Mouse (Mus musculus): ENCODE data around the gene Lsm3. TPM values are rescaled to one million over a fixed set of nuclear protein-coding genes. Genes with fewer than 3 reads are reported as not detected.
A peak's percentile ranks its signal among the peaks of the same experiment; 100 is the strongest.
"Not testable (repeated sequence)": the region's sequence is repeated elsewhere in the genome, so short reads cannot be mapped to it uniquely, and the experiment has no call there.

Lsm3 gene
- polyA plus RNA-seq (2015; fragmentation: Nextera tagmentation; extraction: Ambion mirVana): 136 and 139 TPM in 2 replicates

DNA sequence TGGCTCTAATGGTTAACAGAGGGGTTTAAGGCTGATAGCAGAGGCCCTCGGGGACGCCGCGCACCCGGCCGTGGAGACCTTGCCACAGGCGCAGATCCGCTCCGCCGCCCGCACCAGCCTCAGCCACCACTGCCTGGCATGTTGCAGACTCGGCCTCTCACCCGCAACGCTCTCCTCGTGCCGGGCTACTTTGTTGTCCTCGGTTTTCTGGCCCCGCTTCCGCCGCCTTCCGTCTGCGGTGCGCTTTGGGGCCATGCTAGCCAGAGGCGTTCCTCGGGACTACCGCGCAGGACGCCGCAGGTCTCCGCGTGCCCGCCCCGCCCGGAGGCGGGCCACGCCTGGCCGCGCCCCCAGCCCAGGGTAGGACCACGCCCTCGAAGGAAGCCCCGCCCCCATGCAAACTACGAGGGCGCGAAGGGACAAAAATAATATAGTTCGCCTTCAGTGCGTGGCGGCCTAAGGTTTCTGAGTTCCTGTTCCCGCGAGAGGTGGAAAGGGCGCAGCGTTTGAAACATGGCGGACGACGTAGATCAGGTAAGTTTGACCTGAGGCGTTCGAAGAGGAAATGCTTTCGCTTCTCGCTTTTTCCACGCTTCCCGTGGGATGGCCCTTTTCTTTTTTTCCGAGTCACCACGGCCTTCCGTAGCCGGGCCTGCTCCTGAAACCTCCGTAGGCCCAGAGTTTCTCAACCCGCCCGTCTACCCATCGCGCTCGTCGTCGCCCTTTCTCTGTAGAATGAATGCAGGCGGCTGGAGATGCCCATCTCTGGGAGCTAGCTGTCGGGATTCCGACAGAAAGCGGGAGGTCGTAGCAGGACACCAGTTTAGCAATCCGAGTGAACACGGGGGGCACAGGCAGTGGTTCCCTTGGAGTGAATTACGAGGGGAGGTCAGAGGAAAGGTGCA lies at the start of gene Lsm3, which contains the start of gene Xpc:
Lsm3 (plus strand) TSS at position 384 of the 905 bp plus-strand sequence.
Xpc (minus strand) TSS at position 344 of the 905 bp plus-strand sequence.
- H3K4me2 ChIP-seq (ENCODE audit: low read length): peak within 1 kb of the TSS; percentile 89
- peaks cover 16% of the 10 kb centered on the region for H3K4me1 ChIP-seq (ENCODE audit: control insufficient read depth, insufficient read depth, low read depth, low read length)
- under 1% methylated on average over 80 of the region's 80 CpGs for WGBS
- no peaks in the 10 kb centered on the region for H3K27me3 ChIP-seq (replicated peaks; ENCODE audit: control insufficient read depth, insufficient read depth, low read length)
- peak within 1 kb of the TSS; percentile 83 for H3K9ac ChIP-seq (ENCODE audit: low read depth, low read length)
- peak within 1 kb of the TSS; percentile 76 for H3K27ac ChIP-seq (ENCODE audit: low read depth, low read length)
- peak; percentile 97 for ATAC-seq
- H3K4me3 ChIP-seq (ENCODE audit: low read length): peak within 1 kb of the TSS; percentile 80
- peaks cover 14% of the 10 kb centered on the region; the same call in 1 of the 2 replicates for H3K36me3 ChIP-seq (ENCODE audit: control insufficient read depth, insufficient read depth, low read length)
- no peaks in the 10 kb centered on the region for H3K9me3 ChIP-seq (ENCODE audit: control insufficient read depth, low read length)

DNA sequence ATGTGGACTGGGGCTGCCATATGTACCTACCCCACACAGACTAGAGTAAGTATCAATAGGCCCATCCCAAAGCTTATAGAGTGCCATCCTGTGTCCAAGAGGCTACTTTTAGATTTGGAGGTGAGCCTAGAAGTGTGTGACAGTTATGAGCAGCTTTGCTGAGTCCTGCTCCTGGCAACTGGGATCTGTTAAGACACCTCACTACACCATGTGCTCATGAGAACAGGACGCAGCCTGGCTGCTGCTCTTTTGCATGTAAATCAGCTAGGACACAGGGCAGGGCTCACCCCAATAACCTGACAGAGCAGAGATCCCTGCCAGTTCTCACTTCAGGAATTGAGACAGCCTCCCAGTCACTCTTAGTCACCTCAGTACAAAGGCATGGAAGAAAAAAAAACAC lies 48.6 kb upstream of the Lsm3 start:
- Histone ChIP-seq H3K36me3 (ENCODE audit: control insufficient read depth, insufficient read depth, low read length) (peaks cover 18% of the 10 kb centered on the region), H3K9ac (ENCODE audit: low read depth, low read length) (no peak overlapping the region), H3K4me3 (ENCODE audit: low read length) (no peak overlapping the region)

DNA sequence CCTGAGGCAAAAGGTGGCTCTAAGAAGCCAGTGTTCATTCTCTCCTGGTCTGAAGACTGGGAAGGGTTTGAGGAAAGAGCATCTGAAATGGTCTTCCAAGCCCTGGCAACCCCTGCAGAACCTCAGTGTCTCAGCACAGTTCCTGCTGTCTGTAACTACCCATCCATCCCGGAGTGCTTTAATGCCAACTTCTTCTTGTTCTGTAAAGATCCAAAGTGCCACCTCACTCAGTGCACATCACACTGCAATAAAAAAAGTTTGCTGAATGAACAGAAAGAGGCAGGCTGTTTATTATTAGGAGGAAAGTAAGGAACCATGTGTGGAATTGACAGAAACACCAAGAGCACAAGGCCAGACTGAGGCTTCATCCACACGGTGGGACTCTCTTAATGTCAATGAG lies 45.0 kb upstream of the Lsm3 start:
- Histone ChIP-seq H3K4me2 (ENCODE audit: low read length) (no peak overlapping the region), H3K36me3 (ENCODE audit: control insufficient read depth, insufficient read depth, low read length) (peaks cover 5% of the 10 kb centered on the region; the same call in 1 of the 2 replicates), H3K9me3 (ENCODE audit: control insufficient read depth, low read length) (no peaks in the 10 kb centered on the region), H3K27me3 (replicated peaks; ENCODE audit: control insufficient read depth, insufficient read depth, low read length) (no peaks in the 10 kb centered on the region), H3K4me1 (ENCODE audit: control insufficient read depth, insufficient read depth, low read depth, low read length) (peaks cover 20% of the 10 kb centered on the region), H3K9ac (ENCODE audit: low read depth, low read length) (no peak overlapping the region), H3K4me3 (ENCODE audit: low read length) (no peak overlapping the region), H3K27ac (ENCODE audit: low read depth, low read length) (no peak overlapping the region)
- ATAC-seq: no peak
- WGBS: 87% methylated on average over 2 of the region's 2 CpGs

More for the DNA sequence above, 48.6 kb upstream of the Lsm3 start:
- no peak overlapping the region for H3K4me2 ChIP-seq (ENCODE audit: low read length)
- no peaks in the 10 kb centered on the region for H3K9me3 ChIP-seq (ENCODE audit: control insufficient read depth, low read length)
- 71% methylated on average over 1 of the region's 1 CpGs for WGBS
- no peak overlapping the region for H3K27ac ChIP-seq (ENCODE audit: low read depth, low read length)
- H3K4me1 ChIP-seq (ENCODE audit: control insufficient read depth, insufficient read depth, low read depth, low read length): peaks cover 3% of the 10 kb centered on the region
- H3K27me3 ChIP-seq (replicated peaks; ENCODE audit: control insufficient read depth, insufficient read depth, low read length): no peaks in the 10 kb centered on the region
- ATAC-seq: no peak

DNA sequence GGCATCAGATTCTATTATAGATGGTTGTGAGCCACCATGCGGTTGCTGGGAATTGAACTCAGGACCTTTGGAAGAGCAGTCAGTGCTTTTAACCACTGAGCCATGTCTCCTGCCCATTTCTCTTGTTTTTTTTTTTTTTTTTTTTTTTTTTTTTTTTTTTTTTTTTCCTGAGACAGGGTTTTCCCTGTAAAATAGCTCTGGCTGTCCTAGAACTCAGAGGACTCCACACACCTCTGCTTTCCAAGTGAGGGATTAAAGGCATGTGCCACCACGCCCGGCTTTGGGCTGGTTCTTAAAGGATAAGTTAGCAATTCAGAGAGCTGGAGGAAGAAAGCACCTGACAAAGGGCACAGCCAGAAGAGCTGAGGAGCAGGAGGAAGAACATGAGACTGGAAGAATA lies 44.3 kb upstream of the Lsm3 start:
- not testable (repeated sequence) for H3K27me3 ChIP-seq (replicated peaks; ENCODE audit: control insufficient read depth, insufficient read depth, low read length); H3K4me3 ChIP-seq (ENCODE audit: low read length); H3K9me3 ChIP-seq (ENCODE audit: control insufficient read depth, low read length); H3K27ac ChIP-seq (ENCODE audit: low read depth, low read length); H3K36me3 ChIP-seq (ENCODE audit: control insufficient read depth, insufficient read depth, low read length); H3K9ac ChIP-seq (ENCODE audit: low read depth, low read length); ATAC-seq; H3K4me2 ChIP-seq (ENCODE audit: low read length)
- WGBS: 94% methylated on average over 3 of the region's 3 CpGs
- H3K4me1 ChIP-seq (ENCODE audit: control insufficient read depth, insufficient read depth, low read depth, low read length): peaks cover 20% of the 10 kb centered on the region

DNA sequence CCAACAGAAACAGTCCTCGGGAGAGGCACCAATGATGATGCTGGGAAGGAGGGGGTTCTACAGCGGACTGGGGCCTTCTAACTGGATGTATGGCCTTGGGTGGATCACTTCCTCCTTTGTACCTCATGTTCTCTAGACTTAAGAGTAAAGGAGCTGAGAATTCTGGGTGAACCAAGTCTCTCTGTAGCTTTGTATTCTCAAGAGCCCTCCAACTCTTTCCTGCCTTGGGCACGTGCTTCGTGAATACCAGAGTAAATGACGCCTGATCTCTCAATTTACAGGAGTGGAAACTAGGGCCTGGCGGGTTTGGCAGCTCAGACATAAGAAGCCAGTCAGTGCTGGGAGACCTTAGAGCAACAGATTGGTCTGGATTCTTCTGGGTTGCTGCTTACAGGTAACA lies 43.4 kb upstream of the Lsm3 start:
- H3K4me1 ChIP-seq (ENCODE audit: control insufficient read depth, insufficient read depth, low read depth, low read length): peaks cover 20% of the 10 kb centered on the region
- peak overlapping the region; percentile 75 for H3K4me2 ChIP-seq (ENCODE audit: low read length)
- no peaks in the 10 kb centered on the region for H3K27me3 ChIP-seq (replicated peaks; ENCODE audit: control insufficient read depth, insufficient read depth, low read length)
- H3K36me3 ChIP-seq (ENCODE audit: control insufficient read depth, insufficient read depth, low read length): peaks cover 3% of the 10 kb centered on the region
- H3K27ac ChIP-seq (ENCODE audit: low read depth, low read length): no peak overlapping the region; the same call in 1 of the 2 replicates
- WGBS: 32% methylated on average over 6 of the region's 6 CpGs
- H3K9me3 ChIP-seq (ENCODE audit: control insufficient read depth, low read length): no peaks in the 10 kb centered on the region
- peak overlapping the region; percentile 81 for H3K9ac ChIP-seq (ENCODE audit: low read depth, low read length)
- H3K4me3 ChIP-seq (ENCODE audit: low read length): peak overlapping the region; percentile 80
- ATAC-seq: no peak

DNA sequence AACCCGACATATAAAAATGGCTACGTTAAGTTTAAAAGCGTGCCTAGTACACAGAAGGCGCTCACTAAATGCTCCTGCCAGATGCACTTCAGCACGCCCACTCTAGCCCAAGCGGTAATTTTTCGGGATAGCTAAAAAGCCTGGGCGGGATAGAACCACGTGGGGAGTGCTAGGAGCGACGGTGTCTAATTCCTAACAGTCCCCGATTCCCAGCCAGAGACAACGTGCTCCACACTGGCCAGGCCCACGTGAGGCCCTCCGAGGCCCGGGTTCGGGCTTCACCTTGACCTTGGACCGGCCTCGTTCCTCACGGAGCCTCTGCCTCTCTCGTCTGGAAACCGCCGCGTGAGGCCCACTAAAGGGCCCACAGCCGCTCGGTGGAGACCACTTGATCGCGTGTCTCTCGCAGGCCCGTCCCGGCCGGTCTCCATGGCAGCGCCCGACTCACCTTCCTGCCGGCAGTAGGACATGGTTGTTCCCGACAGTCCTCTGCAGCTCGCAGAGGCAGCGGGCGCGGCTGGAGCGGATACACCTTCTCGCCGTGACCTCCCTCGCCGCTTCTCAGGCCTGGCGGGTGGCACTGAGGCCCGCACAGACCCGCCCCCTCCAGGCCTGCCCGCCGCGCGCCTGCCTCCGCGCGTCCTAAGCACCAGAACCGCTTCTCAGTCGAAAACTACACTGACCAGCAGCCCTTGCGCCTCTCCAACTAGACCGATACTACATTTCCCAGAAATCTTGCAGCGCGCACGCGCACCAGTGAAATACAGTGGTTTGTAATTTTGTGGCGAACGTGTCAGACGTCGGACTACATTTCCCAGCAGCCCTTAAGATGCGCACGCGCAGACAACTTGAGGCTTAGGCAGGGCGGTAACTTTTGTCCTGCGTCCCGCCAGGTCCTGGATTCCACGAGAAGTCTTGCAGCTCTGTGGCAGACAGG lies 42.6 kb upstream of the Lsm3 start, which contains the start of the genes Chchd4 and Tmem43:
Chchd4 (minus strand) TSS at position 679 of the 937 bp plus-strand sequence.
Tmem43 (plus strand) TSS at position 836 of the 937 bp plus-strand sequence.
- ATAC-seq: peak; percentile 97
- Histone ChIP-seq H3K27ac (ENCODE audit: low read depth, low read length) (peak within 1 kb of the TSS; percentile 78), H3K4me1 (ENCODE audit: control insufficient read depth, insufficient read depth, low read depth, low read length) (peaks cover 20% of the 10 kb centered on the region), H3K36me3 (ENCODE audit: control insufficient read depth, insufficient read depth, low read length) (peaks cover 9% of the 10 kb centered on the region), H3K4me3 (ENCODE audit: low read length) (peak within 1 kb of the TSS; percentile 80), H3K9me3 (ENCODE audit: control insufficient read depth, low read length) (no peaks in the 10 kb centered on the region), H3K27me3 (replicated peaks; ENCODE audit: control insufficient read depth, insufficient read depth, low read length) (no peaks in the 10 kb centered on the region), H3K9ac (ENCODE audit: low read depth, low read length) (peak within 1 kb of the TSS; percentile 81), H3K4me2 (ENCODE audit: low read length) (peak within 1 kb of the TSS; percentile 85)
- under 1% methylated on average over 74 of the region's 74 CpGs for WGBS

DNA sequence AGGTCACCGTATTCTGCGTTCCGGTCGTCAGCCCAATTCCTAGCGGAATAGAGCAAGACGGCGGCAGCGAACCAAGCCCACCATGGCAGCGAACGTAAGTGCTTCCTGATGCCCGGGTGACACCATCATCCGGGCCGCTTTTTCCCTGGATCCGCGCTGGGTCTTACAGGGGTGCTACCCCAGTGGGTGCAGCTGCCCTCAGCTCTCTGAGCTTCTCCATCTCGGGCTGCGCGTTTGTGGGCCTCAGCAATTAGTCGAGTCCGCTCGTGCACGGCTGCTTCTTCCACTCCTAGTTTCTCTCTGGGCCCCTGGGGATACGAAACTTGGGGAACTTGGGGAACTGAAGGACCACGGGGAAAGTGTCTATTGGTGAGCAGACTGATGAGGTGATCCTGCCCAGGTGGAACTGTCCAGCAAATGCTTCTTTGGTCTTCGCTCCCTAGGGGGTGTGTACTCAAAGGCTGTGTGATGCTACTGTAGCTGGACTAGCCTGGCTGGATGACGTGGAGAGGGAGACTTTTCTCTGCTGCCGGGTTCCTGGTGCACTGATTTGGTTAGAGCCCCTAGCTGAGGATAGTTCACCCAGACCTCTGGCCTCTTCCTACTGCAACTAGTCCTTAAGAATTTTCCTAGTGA lies 41.8 kb upstream of the Lsm3 start:
- WGBS: under 1% methylated on average over 27 of the region's 27 CpGs
- H3K36me3 ChIP-seq (ENCODE audit: control insufficient read depth, insufficient read depth, low read length): peaks cover 16% of the 10 kb centered on the region
- H3K4me3 ChIP-seq (ENCODE audit: low read length): peak overlapping the region; percentile 80
- ATAC-seq: peak; percentile 48
- H3K9ac ChIP-seq (ENCODE audit: low read depth, low read length): peak overlapping the region; percentile 75
- H3K27me3 ChIP-seq (replicated peaks; ENCODE audit: control insufficient read depth, insufficient read depth, low read length): no peaks in the 10 kb centered on the region
- no peaks in the 10 kb centered on the region for H3K9me3 ChIP-seq (ENCODE audit: control insufficient read depth, low read length)
- H3K4me2 ChIP-seq (ENCODE audit: low read length): peak overlapping the region; percentile 85
- H3K4me1 ChIP-seq (ENCODE audit: control insufficient read depth, insufficient read depth, low read depth, low read length): peaks cover 20% of the 10 kb centered on the region
- 0 out of 2 replicates have a peak overlapping the region, but pooled peaks have one; percentile 41 for H3K27ac ChIP-seq (ENCODE audit: low read depth, low read length)

DNA sequence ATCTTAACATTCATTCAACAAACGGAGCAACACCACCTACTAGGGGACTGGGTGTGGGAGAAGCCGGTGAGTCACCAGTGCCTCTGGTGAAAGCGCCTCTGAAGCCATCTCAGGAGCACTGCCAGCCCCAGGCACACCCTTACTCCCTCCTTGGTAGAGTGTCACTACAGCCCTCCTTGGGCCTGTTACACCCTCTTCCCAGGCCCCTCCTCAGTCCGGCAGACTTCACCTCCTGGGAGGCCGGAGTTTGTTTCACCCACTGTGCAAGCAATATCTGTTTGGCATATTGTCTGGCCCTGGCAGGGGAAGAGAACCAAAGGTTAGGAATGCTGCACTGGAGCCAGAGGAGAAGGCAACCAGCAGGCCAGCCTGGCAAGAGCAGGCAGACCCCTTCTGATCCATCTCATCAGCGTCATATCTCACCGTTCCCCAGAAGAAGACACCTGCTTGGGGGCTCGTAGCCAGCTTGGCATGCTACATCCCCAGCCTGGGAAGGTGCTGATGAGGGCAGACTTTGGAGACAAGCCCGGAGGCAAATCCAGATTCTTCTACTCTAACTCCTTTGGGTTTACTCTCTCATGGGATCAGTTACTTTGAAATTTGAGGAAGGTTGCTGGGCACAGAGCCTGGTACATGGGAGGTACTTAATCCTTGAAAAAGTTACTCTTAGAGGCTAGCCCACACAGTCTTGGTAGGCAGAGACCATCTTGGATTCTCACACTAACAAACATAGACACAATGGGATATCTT lies 41.1 kb upstream of the Lsm3 start:
- peak overlapping the region; percentile 75 for H3K9ac ChIP-seq (ENCODE audit: low read depth, low read length)
- no peaks in the 10 kb centered on the region for H3K9me3 ChIP-seq (ENCODE audit: control insufficient read depth, low read length)
- H3K27me3 ChIP-seq (replicated peaks; ENCODE audit: control insufficient read depth, insufficient read depth, low read length): no peaks in the 10 kb centered on the region
- H3K4me3 ChIP-seq (ENCODE audit: low read length): peak overlapping the region; percentile 80
- peak overlapping the region; percentile 85 for H3K4me2 ChIP-seq (ENCODE audit: low read length)
- ATAC-seq: no peak
- no peak overlapping the region for H3K27ac ChIP-seq (ENCODE audit: low read depth, low read length)
- WGBS: 51% methylated on average over 9 of the region's 9 CpGs
- H3K36me3 ChIP-seq (ENCODE audit: control insufficient read depth, insufficient read depth, low read length): peaks cover 23% of the 10 kb centered on the region
- H3K4me1 ChIP-seq (ENCODE audit: control insufficient read depth, insufficient read depth, low read depth, low read length): peaks cover 20% of the 10 kb centered on the region
